Mouse (Mus musculus) lung, postnatal 36 days (tissue): ENCODE results near the gene Mtss1l.
"Not testable (repeated sequence)": the region's sequence is repeated elsewhere in the genome, so short reads cannot be mapped to it uniquely, and the experiment has no call there.

ENCODE experiments used
- DNase-seq: peaks from one replicate; pipeline ENCODE4 v3.0.0; 2022; ENCODE audit warnings: mixed read lengths

Mtss1l gene

GRCm38 (mm10) chr8:110786501-110786900 lies 65.2 kb downstream of the Mtss1l start:
- DNase-seq: not testable (repeated sequence)

- DNase-seq: peak; percentile 29
These were observed 65.7 kb downstream of the Mtss1l start for GRCm38 (mm10) chr8:110786934-110787333.

- DNase-seq: no peak
These were observed 66.2 kb downstream of the Mtss1l start for GRCm38 (mm10) chr8:110787411-110787954.

- no peak for DNase-seq
These were observed 67.7 kb downstream of the Mtss1l start for GRCm38 (mm10) chr8:110788981-110789380.

- no peak for DNase-seq
These were observed 68.3 kb downstream of the Mtss1l start for GRCm38 (mm10) chr8:110789571-110789970.

- no peak for DNase-seq
These were observed 69.0 kb downstream of the Mtss1l start for GRCm38 (mm10) chr8:110790270-110790669.
